Mouse (Mus musculus) stomach, embryonic 16.5 days (tissue): ENCODE results near the gene 4930595D18Rik. TPM values are rescaled to one million over a fixed set of nuclear protein-coding genes. Genes with fewer than 3 reads are reported as not detected.

Experiments used
- ATAC-seq: fragments of 200-750 bp; cut with Nextera tagmentation; 2 replicates; pipeline ENCODE4 v1.8.0; 2017; ENCODE audit warnings: moderate number of reproducible peaks, moderate TSS enrichment; ENCODE audit not compliant: insufficient read depth, low FRiP score
- H3K27ac ChIP-seq: fragments of 300-500 bp; sonication (generic); 2 replicates; pipeline ENCODE4 v1.5.1; 2014; ENCODE audit warnings: low read length
- H3K27me3 ChIP-seq: fragments of 300-500 bp; sonication (generic); 2 replicates; pipeline ENCODE4 v1.6.1; 2014; ENCODE audit warnings: low read length, control low read depth, mixed read lengths; ENCODE audit not compliant: control insufficient read depth, insufficient read depth
- H3K36me3 ChIP-seq: fragments of 300-500 bp; sonication (generic); 2 replicates; pipeline ENCODE4 v1.6.1; 2014; ENCODE audit warnings: low read length; ENCODE audit not compliant: control insufficient read depth, insufficient read depth
- H3K4me1 ChIP-seq: fragments of 300-500 bp; sonication (generic); 2 replicates; pipeline ENCODE4 v1.6.1; 2014; ENCODE audit warnings: low read length, control low read depth, mixed read lengths; ENCODE audit not compliant: control insufficient read depth, insufficient read depth
- H3K4me2 ChIP-seq: fragments of 300-500 bp; sonication (generic); 2 replicates; pipeline ENCODE4 v1.6.1; 2014; ENCODE audit warnings: low read depth, low read length, mixed read lengths
- H3K4me3 ChIP-seq: fragments of 300-500 bp; sonication (generic); replicated peaks from 2 replicates; pipeline ENCODE4 v1.5.1; 2014; ENCODE audit warnings: mild to moderate bottlenecking, low read length
- H3K9ac ChIP-seq: fragments of 300-500 bp; sonication (generic); 2 replicates; pipeline ENCODE4 v1.6.1; 2014; ENCODE audit warnings: low read length
- H3K9me3 ChIP-seq: fragments of 300-500 bp; sonication (generic); replicated peaks from 2 replicates; pipeline ENCODE4 v1.6.1; 2016; ENCODE audit warnings: low read length, control low read depth; ENCODE audit not compliant: control insufficient read depth
- WGBS: fragments of 180-500 bp; shearing (Covaris S2); extraction: QIAGEN DNeasy Blood & Tissue Kit; methylation state at CpG from one replicate; pipeline ENCODE4 v1.1.7; 2014; 5-methylcytosine and 5-hydroxymethylcytosine counted together
- polyA plus RNA-seq: library from polyadenylated mRNA; unstranded; fragments of >200 nt; fragmentation: Nextera tagmentation; extraction: Ambion mirVana; gene quantifications from 2 replicates; pipeline ENCODE4 v1.2.1, GENCODE M21; 2015

4930595D18Rik gene
- polyA plus RNA-seq, 1 experiment from 2014 or later: not detected

DNA sequence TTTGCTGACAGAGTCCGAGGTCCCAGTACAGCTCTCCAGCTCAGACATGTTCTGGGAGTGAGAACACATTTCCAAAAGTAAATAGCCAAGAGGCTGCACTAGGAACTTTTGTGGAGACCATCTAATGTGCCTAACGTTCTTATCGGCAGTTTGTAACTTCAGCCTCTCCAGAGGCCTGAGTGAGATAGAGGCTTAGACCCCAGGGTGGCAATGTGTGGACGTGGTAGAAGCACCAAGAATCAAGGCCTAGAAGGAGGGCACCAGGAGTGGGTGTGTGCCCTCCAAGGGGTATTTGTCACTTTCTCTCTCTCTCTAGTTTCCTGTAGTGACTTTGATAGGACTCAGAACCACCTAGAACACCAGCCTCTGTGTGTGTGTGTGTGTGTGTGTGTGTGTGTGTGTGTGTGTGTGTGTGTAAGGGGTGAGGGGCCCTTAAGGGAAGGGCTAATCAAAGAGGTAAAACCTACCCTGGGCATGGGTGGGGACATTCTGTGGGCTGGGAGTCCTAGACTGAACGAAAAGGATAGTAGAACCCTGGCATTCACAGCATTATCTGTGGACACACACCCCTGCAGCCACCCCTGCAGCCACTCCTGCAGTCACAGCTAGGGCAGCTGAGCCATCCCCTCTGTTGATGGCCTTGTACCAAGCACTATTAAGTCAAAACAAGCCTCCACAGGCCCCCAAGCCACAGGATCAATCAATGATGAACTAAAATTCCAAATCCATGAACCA, 32.7 kb downstream of the 4930595D18Rik start:
- H3K4me2 ChIP-seq: no peak overlapping the region
- no peaks in the 10 kb centered on the region for H3K36me3 ChIP-seq
- no peak overlapping the region for H3K27ac ChIP-seq
- no peaks in the 10 kb centered on the region for H3K9me3 ChIP-seq
- 78% methylated on average over 5 of the region's 5 CpGs for WGBS
- no peak overlapping the region for H3K9ac ChIP-seq
- no peaks in the 10 kb centered on the region for H3K4me1 ChIP-seq
- no peak overlapping the region for H3K4me3 ChIP-seq
- ATAC-seq: no peak
- no peaks in the 10 kb centered on the region for H3K27me3 ChIP-seq

DNA sequence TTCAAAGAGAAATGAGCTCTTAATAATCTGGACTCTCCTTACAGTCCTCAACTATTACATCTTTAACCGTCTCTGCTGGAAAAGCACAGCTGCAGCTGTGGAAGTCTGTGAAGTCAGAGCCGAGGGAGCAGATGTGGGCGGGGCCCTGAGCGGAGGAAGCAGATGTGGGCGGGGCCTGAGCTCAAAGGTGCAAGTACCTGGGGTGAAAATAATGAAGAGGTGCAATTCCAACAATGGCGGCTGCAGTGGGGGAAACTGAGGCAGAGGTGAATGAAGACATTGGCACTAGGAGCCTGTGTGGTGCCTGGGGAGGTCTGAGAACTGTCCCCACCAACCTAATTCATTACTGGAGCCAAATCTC, 34.1 kb downstream of the 4930595D18Rik start:
- no peaks in the 10 kb centered on the region for H3K9me3 ChIP-seq
- no peak overlapping the region for H3K4me3 ChIP-seq
- no peak overlapping the region for H3K27ac ChIP-seq
- no peaks in the 10 kb centered on the region for H3K27me3 ChIP-seq
- no peak for ATAC-seq
- H3K4me2 ChIP-seq: no peak overlapping the region
- WGBS: 4% methylated on average over 6 of the region's 6 CpGs
- no peak overlapping the region for H3K9ac ChIP-seq
- H3K4me1 ChIP-seq: peaks cover 3% of the 10 kb centered on the region; the same call in 1 of the 2 replicates
- H3K36me3 ChIP-seq: no peaks in the 10 kb centered on the region

DNA sequence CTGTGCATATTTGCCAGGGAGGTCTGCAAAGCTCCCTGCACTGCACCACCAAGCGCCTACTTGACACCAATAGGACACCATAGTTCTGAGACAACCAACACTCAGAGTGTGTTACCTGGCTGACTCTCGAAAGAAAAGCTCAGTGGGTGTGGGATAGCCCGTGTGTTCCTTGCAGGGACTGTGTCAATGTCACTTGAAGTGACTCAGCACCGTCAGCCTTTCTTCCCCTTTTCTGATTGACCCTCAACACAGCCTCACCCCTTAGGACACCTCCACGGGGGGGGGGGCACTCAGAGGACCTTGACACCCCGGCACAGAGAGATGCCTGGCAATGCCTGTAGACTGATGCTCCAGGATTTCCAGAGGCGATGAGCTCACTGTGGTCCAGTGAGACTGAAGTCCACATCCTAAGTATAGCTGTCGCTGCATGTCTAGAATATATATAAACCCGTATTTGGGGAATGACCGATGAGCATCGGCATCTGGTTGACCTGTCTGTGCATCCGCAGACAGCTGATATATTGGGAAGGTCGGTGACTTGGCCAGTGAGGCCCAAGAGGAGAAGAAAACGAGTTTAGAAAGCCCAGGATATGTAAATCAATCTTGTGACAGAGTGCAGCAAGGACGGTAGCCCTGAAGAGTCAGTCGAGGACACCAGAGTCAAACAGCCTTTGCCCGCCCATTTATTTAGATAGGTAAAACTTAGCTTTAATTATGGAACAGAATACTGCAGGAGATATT, 34.6 kb downstream of the 4930595D18Rik start:
- H3K4me1 ChIP-seq: peaks cover 6% of the 10 kb centered on the region; the same call in 1 of the 2 replicates
- no peak overlapping the region for H3K27ac ChIP-seq
- ATAC-seq: no peak
- no peaks in the 10 kb centered on the region for H3K27me3 ChIP-seq
- H3K9ac ChIP-seq: no peak overlapping the region
- no peaks in the 10 kb centered on the region for H3K36me3 ChIP-seq
- 52% methylated on average over 17 of the region's 17 CpGs for WGBS
- no peak overlapping the region for H3K4me2 ChIP-seq
- no peaks in the 10 kb centered on the region for H3K9me3 ChIP-seq
- H3K4me3 ChIP-seq: no peak overlapping the region

DNA sequence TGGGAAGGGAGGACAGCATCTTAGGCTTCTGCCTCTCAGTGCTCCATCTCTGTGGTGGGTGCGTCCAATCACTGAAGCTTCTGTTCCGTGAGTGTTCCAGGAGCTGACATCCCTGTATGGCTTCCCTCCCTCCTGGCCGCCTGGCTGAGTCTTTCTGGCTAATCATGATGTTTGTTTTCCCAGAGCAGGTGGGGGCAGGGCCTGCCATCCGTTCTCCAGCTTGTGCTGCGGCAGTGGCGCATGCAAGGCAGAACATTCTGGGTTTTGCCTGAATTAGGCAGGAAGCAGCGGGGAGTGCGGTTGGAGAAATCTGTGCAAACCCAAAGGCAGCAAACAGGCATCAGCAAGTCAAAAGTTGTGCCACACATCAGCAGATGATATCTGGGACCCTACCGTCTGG, 39.0 kb downstream of the 4930595D18Rik start:
- Histone ChIP-seq H3K27me3 (no peaks in the 10 kb centered on the region), H3K36me3 (no peaks in the 10 kb centered on the region), H3K4me2 (no peak overlapping the region), H3K9me3 (no peaks in the 10 kb centered on the region), H3K27ac (no peak overlapping the region), H3K9ac (no peak overlapping the region; the same call in 1 of the 2 replicates), H3K4me1 (peaks cover 17% of the 10 kb centered on the region), H3K4me3 (no peak overlapping the region)
- WGBS: 35% methylated on average over 9 of the region's 9 CpGs
- ATAC-seq: no peak

DNA sequence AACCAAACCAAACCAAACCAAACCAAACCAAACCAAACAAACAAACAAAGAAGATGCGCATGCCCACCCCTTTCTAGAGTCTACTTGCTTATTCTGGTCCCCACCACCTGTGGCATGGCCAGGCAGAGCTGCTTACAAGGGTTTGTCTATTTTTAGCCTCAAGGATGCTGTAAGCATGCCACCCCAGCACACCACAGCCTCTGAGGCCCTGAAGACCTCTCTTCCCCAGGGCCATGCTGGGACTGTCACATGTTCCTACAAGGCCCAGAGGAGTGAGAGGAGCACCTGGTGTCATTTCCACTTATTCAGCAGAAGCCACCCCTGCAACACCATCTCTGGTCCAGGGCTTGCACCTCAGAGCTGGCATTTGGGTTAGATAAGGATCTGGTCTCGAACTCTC, 39.7 kb downstream of the 4930595D18Rik start:
- Histone ChIP-seq H3K4me3 (no peak overlapping the region), H3K9me3 (no peaks in the 10 kb centered on the region), H3K9ac (no peak overlapping the region), H3K27ac (no peak overlapping the region), H3K4me1 (peaks cover 17% of the 10 kb centered on the region), H3K36me3 (no peaks in the 10 kb centered on the region), H3K4me2 (no peak overlapping the region), H3K27me3 (no peaks in the 10 kb centered on the region)
- ATAC-seq: no peak
- WGBS: 92% methylated on average over 2 of the region's 2 CpGs

DNA sequence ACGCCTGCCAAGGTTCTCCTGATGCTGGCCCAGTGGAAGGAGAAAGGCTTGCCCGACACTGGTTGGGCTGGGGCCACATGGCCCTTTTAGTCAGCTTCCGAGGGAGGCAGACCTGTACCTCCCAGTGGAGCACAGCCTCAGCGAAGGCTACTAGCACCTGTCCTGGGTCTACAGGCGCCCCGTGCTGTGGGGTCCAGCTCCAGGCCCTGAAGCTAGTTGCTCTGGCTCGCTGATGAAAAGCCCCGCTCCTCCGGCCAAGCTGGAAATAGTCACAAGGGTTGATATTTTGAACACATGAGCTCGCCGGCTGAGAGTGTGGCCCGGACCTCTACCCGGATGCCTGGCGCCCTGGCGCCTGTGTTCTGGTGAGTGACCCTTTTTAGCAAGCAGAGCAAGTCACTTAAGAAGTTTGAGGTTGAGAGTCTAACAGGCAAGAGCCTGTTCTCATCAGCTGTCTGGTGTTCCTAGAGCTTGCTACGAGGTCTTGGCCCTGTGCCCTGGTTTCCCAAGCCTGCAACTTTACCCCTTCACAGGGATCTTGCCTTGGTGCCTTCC, 40.7 kb downstream of the 4930595D18Rik start:
- no peak overlapping the region for H3K4me3 ChIP-seq
- H3K27me3 ChIP-seq: no peaks in the 10 kb centered on the region
- 69% methylated on average over 16 of the region's 16 CpGs for WGBS
- H3K4me1 ChIP-seq: peaks cover 17% of the 10 kb centered on the region
- ATAC-seq: no peak
- no peak overlapping the region for H3K4me2 ChIP-seq
- H3K27ac ChIP-seq: no peak overlapping the region
- H3K9me3 ChIP-seq: no peaks in the 10 kb centered on the region
- H3K36me3 ChIP-seq: no peaks in the 10 kb centered on the region
- H3K9ac ChIP-seq: no peak overlapping the region

DNA sequence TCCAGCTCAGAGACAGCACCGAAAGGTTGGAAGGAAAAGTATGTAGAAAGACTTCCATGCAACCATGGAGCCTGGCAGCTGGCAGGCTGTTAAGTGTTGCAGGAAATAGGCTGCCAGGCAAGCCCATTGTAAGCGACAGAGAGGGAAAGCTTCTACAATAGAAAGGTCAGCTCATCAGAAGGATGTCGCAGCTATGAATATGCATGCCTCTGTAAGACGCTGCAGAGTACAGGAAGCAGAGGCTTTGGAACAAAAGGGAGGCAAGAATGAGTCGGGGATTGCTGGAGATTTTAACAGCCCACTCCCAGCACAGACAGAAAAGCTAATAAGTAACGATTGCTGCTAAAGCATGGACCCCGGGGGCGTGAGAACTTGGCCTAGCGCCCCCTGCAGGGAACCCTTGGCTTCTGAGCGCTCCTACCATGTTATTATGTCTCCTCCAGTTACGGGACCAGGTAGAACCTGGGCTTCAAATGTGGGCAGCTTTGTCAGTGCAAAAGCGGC, 41.2 kb downstream of the 4930595D18Rik start:
- Histone ChIP-seq H3K4me1 (peaks cover 17% of the 10 kb centered on the region), H3K4me2 (peak overlapping the region; percentile 17; the same call in 1 of the 2 replicates)
- whole genome bisulfite sequencing: 27% methylated on average over 12 of the region's 12 CpGs

DNA sequence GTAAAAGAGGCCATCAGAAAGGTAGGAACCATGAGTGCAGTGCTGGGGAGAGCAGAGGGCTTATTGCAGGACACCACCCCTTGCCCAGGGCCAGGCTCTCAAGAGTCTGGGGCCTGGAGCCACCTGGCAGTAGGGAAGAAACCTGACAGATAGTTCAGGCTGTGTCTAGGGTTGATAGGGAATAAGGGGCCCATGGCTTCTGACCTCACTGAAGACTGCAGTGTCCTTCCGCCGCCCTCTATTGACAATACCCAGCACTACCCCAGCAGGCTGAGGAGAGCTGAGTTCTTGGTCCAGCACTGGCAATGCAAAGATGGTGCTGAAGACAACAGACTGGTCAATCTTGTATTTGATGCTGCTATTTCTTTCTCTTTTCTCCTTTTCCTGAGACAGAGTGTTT, 47.2 kb downstream of the 4930595D18Rik start:
- peaks cover 3% of the 10 kb centered on the region; the same call in 1 of the 2 replicates for H3K4me1 ChIP-seq
- no peak overlapping the region for H3K4me2 ChIP-seq
- H3K9ac ChIP-seq: no peak overlapping the region
- ATAC-seq: no peak
- no peaks in the 10 kb centered on the region for H3K27me3 ChIP-seq
- WGBS: 51% methylated on average over 2 of the region's 2 CpGs
- H3K9me3 ChIP-seq: no peaks in the 10 kb centered on the region
- H3K4me3 ChIP-seq: no peak overlapping the region
- no peak overlapping the region for H3K27ac ChIP-seq
- H3K36me3 ChIP-seq: no peaks in the 10 kb centered on the region

More for the DNA sequence above, 41.2 kb downstream of the 4930595D18Rik start:
- H3K36me3 ChIP-seq: no peaks in the 10 kb centered on the region
- H3K9me3 ChIP-seq: no peaks in the 10 kb centered on the region
- H3K27me3 ChIP-seq: no peaks in the 10 kb centered on the region
- ATAC-seq: no peak
- H3K27ac ChIP-seq: no peak overlapping the region
- no peak overlapping the region for H3K4me3 ChIP-seq
- peak overlapping the region; percentile 39; the same call in 1 of the 2 replicates for H3K9ac ChIP-seq

DNA sequence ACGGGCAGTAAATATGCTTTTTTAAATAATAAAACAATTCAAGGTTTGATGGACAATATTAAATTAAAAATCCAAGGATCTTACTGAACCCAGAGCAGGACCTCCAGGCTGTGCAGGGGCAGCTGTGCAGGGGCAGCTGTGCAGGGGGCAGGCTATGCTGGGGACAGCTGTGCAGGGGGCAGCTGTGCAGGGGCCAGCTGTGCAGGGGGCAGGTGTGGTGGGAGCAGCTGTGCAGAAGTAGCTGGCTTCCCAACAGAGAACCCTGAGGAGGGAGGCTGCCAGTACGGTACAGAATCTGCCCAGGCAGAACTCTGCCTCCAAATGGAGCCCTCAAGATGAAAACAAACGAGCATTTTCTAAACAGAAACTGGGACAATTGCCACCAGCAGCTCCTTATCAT, 48.3 kb downstream of the 4930595D18Rik start:
- Histone ChIP-seq H3K4me3 (no peak overlapping the region), H3K9me3 (no peaks in the 10 kb centered on the region), H3K27ac (no peak overlapping the region), H3K27me3 (no peaks in the 10 kb centered on the region), H3K4me2 (no peak overlapping the region), H3K4me1 (peaks cover 3% of the 10 kb centered on the region; the same call in 1 of the 2 replicates), H3K36me3 (no peaks in the 10 kb centered on the region), H3K9ac (no peak overlapping the region)
- WGBS: 58% methylated on average over 3 of the region's 3 CpGs
- no peak for ATAC-seq
